Mouse (Mus musculus) MEL (cell line): ENCODE measurements around the gene Gkn3. TPM values are rescaled to one million over a fixed set of nuclear protein-coding genes. Genes with fewer than 3 reads are reported as not detected.

ENCODE experiments used
- DNase-seq: peaks from one replicate; pipeline ENCODE4 v3.0.0; 2011; ENCODE audit warnings: low read depth, low spot score
- H3K27ac ChIP-seq: 2 replicates; pipeline ENCODE4 v1.5.1; 2012; ENCODE audit warnings: low read depth, mild to moderate bottlenecking, control low read depth, low read length, moderate library complexity; ENCODE audit not compliant: control insufficient read depth
- H3K27me3 ChIP-seq, 2 experiments: fragments of 150-350 bp in 1 of 2; sonication (generic) in 1 of 2; 2 replicates each; pipeline ENCODE4 v1.6.1; 2012; ENCODE audit warnings: low read length in 2 of 2, mild to moderate bottlenecking in 2 of 2, improper control_type of control experiment in 1 of 2, moderate library complexity in 1 of 2; ENCODE audit not compliant: insufficient read depth in 2 of 2, control insufficient read depth in 1 of 2
- H3K36me3 ChIP-seq, 2 experiments: 2 replicates each; pipeline ENCODE4 v1.6.1; 2012 to 2014; ENCODE audit warnings: low read length in 2 of 2, improper control_type of control experiment in 1 of 2, inconsistent platforms in 1 of 2, mild to moderate bottlenecking in 1 of 2; ENCODE audit not compliant: insufficient read depth in 2 of 2, control insufficient read depth in 1 of 2
- H3K4me1 ChIP-seq, 2 experiments: fragments of 150-350 bp in 1 of 2; sonication (generic) in 1 of 2; 2 replicates each; pipeline ENCODE4 v1.6.1; 2012; ENCODE audit warnings: low read length in 2 of 2, improper control_type of control experiment in 1 of 2, mild to moderate bottlenecking in 1 of 2; ENCODE audit not compliant: insufficient read depth in 2 of 2, control insufficient read depth in 1 of 2
- H3K4me3 ChIP-seq, 2 experiments: fragments of 150-350 bp in 1 of 2; sonication (generic) in 1 of 2; 2 replicates each; pipeline ENCODE4 v1.5.1; 2012; ENCODE audit warnings: low read depth in 2 of 2, low read length in 2 of 2, mild to moderate bottlenecking in 2 of 2, moderate library complexity in 2 of 2, control low read depth in 1 of 2, improper control_type of control experiment in 1 of 2; ENCODE audit not compliant: control insufficient read depth in 1 of 2, insufficient read depth in 1 of 2
- H3K79me2 ChIP-seq: 2 replicates; pipeline ENCODE4 v1.6.1; 2012; ENCODE audit warnings: mild to moderate bottlenecking, low read length, moderate library complexity; ENCODE audit not compliant: control insufficient read depth, poor library complexity, insufficient read depth
- H3K9ac ChIP-seq: 2 replicates; pipeline ENCODE4 v1.6.1; 2012; ENCODE audit warnings: low read depth, mild to moderate bottlenecking, control low read depth, low read length, moderate library complexity; ENCODE audit not compliant: control insufficient read depth, poor library complexity, severe bottlenecking
- H3K9me3 ChIP-seq: fragments of 150-350 bp; sonication (generic); replicated peaks from 2 replicates; pipeline ENCODE4 v1.6.1; 2012; ENCODE audit warnings: mild to moderate bottlenecking, low read length, improper control_type of control experiment, moderate library complexity; ENCODE audit not compliant: insufficient read depth
- CTCF ChIP-seq, 3 experiments: IDR thresholded peaks in 2 of 3; conservative IDR thresholded peaks in 1 of 3; 2 replicates each; pipeline ENCODE4 v1.5.1; 2011 to 2012; ENCODE audit warnings: low read length in 3 of 3, low read depth in 2 of 3, mild to moderate bottlenecking in 2 of 3, improper control_type of control experiment in 1 of 3, inconsistent platforms in 1 of 3, mixed read lengths in 1 of 3, moderate library complexity in 1 of 3; ENCODE audit not compliant: control insufficient read depth in 1 of 3, insufficient read depth in 1 of 3, poor library complexity in 1 of 3, severe bottlenecking in 1 of 3
- E2F4 ChIP-seq: IDR thresholded peaks from 2 replicates; pipeline ENCODE4 v1.6.1; 2011; ENCODE audit warnings: low read depth, low read length, improper control_type of control experiment, borderline replicate concordance
- ELF1 ChIP-seq: IDR thresholded peaks from 2 replicates; pipeline ENCODE4 v1.6.1; 2014; ENCODE audit warnings: low read depth, mild to moderate bottlenecking, inconsistent platforms, low read length, improper control_type of control experiment, moderate library complexity
- EP300 ChIP-seq, 2 experiments: IDR thresholded peaks; 2 replicates each; pipeline ENCODE4 v1.6.1; 2011; ENCODE audit warnings: improper control_type of control experiment in 2 of 2, low read length in 2 of 2, low read depth in 1 of 2, mild to moderate bottlenecking in 1 of 2
- ETS1 ChIP-seq: IDR thresholded peaks from 2 replicates; pipeline ENCODE4 v1.6.1; 2012; ENCODE audit warnings: low read depth, mild to moderate bottlenecking, inconsistent platforms, low read length, improper control_type of control experiment, moderate library complexity
- GABPA ChIP-seq: IDR thresholded peaks from 2 replicates; pipeline ENCODE4 v1.6.1; 2012; ENCODE audit warnings: low read depth, mild to moderate bottlenecking, inconsistent platforms, low read length, improper control_type of control experiment, moderate library complexity
- HCFC1 ChIP-seq: IDR thresholded peaks from 2 replicates; pipeline ENCODE4 v1.6.1; 2012; ENCODE audit warnings: low read depth, mild to moderate bottlenecking, inconsistent platforms, low read length, improper control_type of control experiment, moderate library complexity
- KAT2A ChIP-seq: conservative IDR thresholded peaks from 2 replicates; pipeline ENCODE4 v1.6.1; 2012; ENCODE audit warnings: low read depth, low read length, improper control_type of control experiment, inconsistent platforms
- MAFK ChIP-seq: IDR thresholded peaks from 2 replicates; pipeline ENCODE4 v1.6.1; 2011; ENCODE audit warnings: low read depth, mild to moderate bottlenecking, low read length, improper control_type of control experiment, borderline replicate concordance
- MAX ChIP-seq: IDR thresholded peaks from 2 replicates; pipeline ENCODE4 v1.6.1; 2011; ENCODE audit warnings: low read length, improper control_type of control experiment
- MEF2A ChIP-seq: IDR thresholded peaks from 2 replicates; pipeline ENCODE4 v1.6.1; 2014; ENCODE audit warnings: low read depth, mild to moderate bottlenecking, inconsistent platforms, low read length, improper control_type of control experiment; ENCODE audit not compliant: poor library complexity, insufficient replicate concordance, severe bottlenecking; ENCODE audit errors: extremely low read depth
- MXI1 ChIP-seq: IDR thresholded peaks from 2 replicates; pipeline ENCODE4 v1.6.1; 2011; ENCODE audit warnings: mild to moderate bottlenecking, low read depth, low read length, improper control_type of control experiment
- MYC ChIP-seq: IDR thresholded peaks from 2 replicates; pipeline ENCODE4 v1.6.1; 2011; ENCODE audit warnings: low read depth, mild to moderate bottlenecking, low read length, improper control_type of control experiment, moderate library complexity
- POLR2AphosphoS2 ChIP-seq: IDR thresholded peaks from 2 replicates; pipeline ENCODE4 v1.6.1; 2011; ENCODE audit warnings: low read length, improper control_type of control experiment
- POLR2AphosphoS5 ChIP-seq: IDR thresholded peaks from 2 replicates; pipeline ENCODE4 v1.6.1; 2012; ENCODE audit warnings: low read depth, borderline replicate concordance, mild to moderate bottlenecking, inconsistent platforms, low read length, moderate library complexity, mixed read lengths
- RAD21 ChIP-seq: IDR thresholded peaks from 2 replicates; pipeline ENCODE4 v1.6.1; 2011; ENCODE audit warnings: mild to moderate bottlenecking, low read depth, low read length, improper control_type of control experiment
- SMC3 ChIP-seq: IDR thresholded peaks from 2 replicates; pipeline ENCODE4 v1.6.1; 2011; ENCODE audit warnings: low read depth, low read length, improper control_type of control experiment
- TAL1 ChIP-seq: IDR thresholded peaks from 2 replicates; pipeline ENCODE4 v1.6.1; 2012; ENCODE audit warnings: mild to moderate bottlenecking, inconsistent platforms, low read length, moderate library complexity, mixed read lengths
- TBP ChIP-seq: IDR thresholded peaks from 2 replicates; pipeline ENCODE4 v1.8.0; 2011; ENCODE audit warnings: low read depth, low read length, improper control_type of control experiment
- UBTF ChIP-seq: IDR thresholded peaks from 2 replicates; pipeline ENCODE4 v1.6.1; 2012; ENCODE audit warnings: low read depth, mild to moderate bottlenecking, inconsistent platforms, low read length, improper control_type of control experiment, moderate library complexity, borderline replicate concordance; ENCODE audit not compliant: insufficient read depth
- USF2 ChIP-seq, 2 experiments: IDR thresholded peaks; 2 replicates each; pipeline ENCODE4 v1.6.1; 2011 to 2012; ENCODE audit warnings: improper control_type of control experiment in 2 of 2, low read length in 2 of 2, borderline replicate concordance in 1 of 2, inconsistent platforms in 1 of 2, low read depth in 1 of 2, mild to moderate bottlenecking in 1 of 2; ENCODE audit not compliant: insufficient read depth in 1 of 2
- ZC3H11A ChIP-seq: IDR thresholded peaks from 2 replicates; pipeline ENCODE4 v1.6.1; 2012; ENCODE audit warnings: low read depth, mild to moderate bottlenecking, inconsistent platforms, low read length, improper control_type of control experiment
- ZMIZ1 ChIP-seq: IDR thresholded peaks from 2 replicates; pipeline ENCODE4 v1.6.1; 2012; ENCODE audit warnings: low read depth, mild to moderate bottlenecking, inconsistent platforms, low read length, improper control_type of control experiment, moderate library complexity
- ZNF384 ChIP-seq: IDR thresholded peaks from 2 replicates; pipeline ENCODE4 v1.6.1; 2012; ENCODE audit warnings: low read depth, mild to moderate bottlenecking, inconsistent platforms, low read length, improper control_type of control experiment
- polyA plus RNA-seq, 2 experiments: library from polyadenylated mRNA; stranded (reverse) in 1 of 2; unstranded in 1 of 2; fragments of >175 nt in 1 of 2; fragments of >200 nt in 1 of 2; gene quantifications; 2 replicates each; pipeline versions ENCODE4 v1.2.1 to v1.2.4; 2012; ENCODE audit warnings: low replicate concordance in 2 of 2, low read depth in 1 of 2; ENCODE audit not compliant: insufficient read length in 2 of 2, insufficient read depth in 1 of 2, missing spikeins in 1 of 2
- total RNA-seq: library from RNA; depleted of rRNA; stranded (reverse); fragments of 300-350 nt; gene quantifications from 2 replicates; pipeline ENCODE4 v1.2.3, GENCODE M21; 2012

Gkn3 gene
- total and polyA plus RNA-seq, 3 experiments: 0.36 TPM; not detected in 2

- H3K27ac ChIP-seq: no peak overlapping the region
- H3K9ac ChIP-seq: no peak overlapping the region
- H3K4me1 ChIP-seq: no peaks in the 10 kb centered on the region
- H3K27me3 ChIP-seq: peaks cover 10 to 27% of the 10 kb centered on the region in 2 experiments
- H3K4me3 ChIP-seq: no peak overlapping the region
- no peaks in the 10 kb centered on the region for H3K79me2 ChIP-seq
- no peak for DNase-seq
- no peak for TF ChIP-seq HCFC1
- no peak for TF ChIP-seq ZC3H11A
- no peak for TF ChIP-seq ZNF384
- TF ChIP-seq RAD21: no peak
- TF ChIP-seq GABPA: no peak
- no peak for TF ChIP-seq E2F4
- TF ChIP-seq UBTF: no peak
- TF ChIP-seq KAT2A: no peak
- TF ChIP-seq POLR2AphosphoS5: no peak
- no peak for TF ChIP-seq MXI1
- no peak for TF ChIP-seq USF2 (IDR thresholded peaks at IDR 0.05; ENCODE audit: borderline replicate concordance in 1 of 2, insufficient read depth in 1 of 2, low read depth in 1 of 2, low read length in 2 of 2)
- H3K36me3 ChIP-seq: no peaks in the 10 kb centered on the region
- no peaks in the 10 kb centered on the region for H3K9me3 ChIP-seq
Observed at GRCm38 (mm10) chr6:87435791-87436190, 47.1 kb upstream of the Gkn3 start.

DNA sequence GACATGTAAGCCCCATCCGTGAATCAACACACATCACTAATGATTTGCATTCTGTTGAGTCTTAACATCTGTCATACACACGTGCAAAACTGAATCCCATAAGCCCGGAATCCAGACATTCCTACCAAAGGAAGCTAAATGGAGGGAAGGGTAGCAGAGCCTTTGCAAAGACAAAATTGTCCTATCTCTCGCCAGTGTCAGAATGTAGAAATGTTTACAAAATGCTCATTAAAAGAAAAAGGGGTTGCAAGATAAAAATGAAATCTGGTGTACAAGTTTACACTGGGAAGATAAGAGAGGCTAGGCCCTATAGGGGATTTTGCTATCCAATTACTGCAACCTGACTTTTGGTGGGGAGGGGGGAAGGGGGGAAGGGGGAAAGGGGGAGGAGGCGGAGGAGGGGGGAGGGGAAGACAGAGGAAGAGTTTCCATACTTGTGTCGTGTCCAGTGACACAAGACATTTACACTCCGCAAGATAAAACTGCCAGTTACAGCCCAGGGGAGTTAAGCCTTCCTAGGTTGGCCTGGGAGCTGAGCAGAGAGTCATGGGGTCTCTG, 39.8 kb upstream of the Gkn3 start, which contains the start of gene Bmp10:
Gene Bmp10, plus strand, starts transcription at position 508 of the 558 bp plus-strand sequence.
- DNase-seq: no peak
- Histone ChIP-seq H3K4me1 (peaks cover 0 to 7% of the 10 kb centered on the region in 2 experiments; a peak in 2 of 4 replicates), H3K27me3 (peaks cover 9 to 12% of the 10 kb centered on the region in 2 experiments), H3K36me3 (peaks cover 0 to 2% of the 10 kb centered on the region in 2 experiments; a peak in 2 of 4 replicates), H3K9me3 (no peaks in the 10 kb centered on the region), H3K27ac (no peak within 1 kb of the TSS), H3K9ac (no peak within 1 kb of the TSS), H3K79me2 (no peaks in the 10 kb centered on the region), H3K4me3 (no peak within 1 kb of the TSS)
- no peak for TF ChIP-seq KAT2A
- TF ChIP-seq TAL1: no peak
- TF ChIP-seq MAX: no peak
- no peak for TF ChIP-seq MYC
- no peak for TF ChIP-seq SMC3
- no peak for TF ChIP-seq POLR2AphosphoS2
- TF ChIP-seq USF2 (IDR thresholded peaks at IDR 0.05; ENCODE audit: borderline replicate concordance in 1 of 2, insufficient read depth in 1 of 2, low read depth in 1 of 2, low read length in 2 of 2): no peak
- TF ChIP-seq EP300 (IDR thresholded peaks at IDR 0.05; ENCODE audit: low read depth in 1 of 2, low read length in 2 of 2): no peak
- TF ChIP-seq MEF2A: no peak
- no peak for TF ChIP-seq GABPA
- no peak for TF ChIP-seq ELF1
- no peak for TF ChIP-seq CTCF (IDR thresholded peaks at IDR 0.05 in 2 of 3, conservative IDR thresholded peaks at IDR 0.05 in 1 of 3; ENCODE audit: control insufficient read depth in 1 of 3, insufficient read depth in 1 of 3, low read depth in 2 of 3, low read length in 3 of 3, poor library complexity in 1 of 3, severe bottlenecking in 1 of 3)
- TF ChIP-seq TBP: no peak
- TF ChIP-seq ETS1: no peak
- no peak for TF ChIP-seq UBTF
- no peak for TF ChIP-seq POLR2AphosphoS5
- TF ChIP-seq MAFK: no peak
- TF ChIP-seq RAD21: no peak
- TF ChIP-seq ZMIZ1: no peak
